9 mouse cellular contexts compared by ENCODE assay signal in genomic region chr12:33967514-33967913, GRCm38 (mm10). TPM values are rescaled to one million over a fixed set of nuclear protein-coding genes. Genes with fewer than 3 reads are reported as not detected.
DNase-seq lines count a peak whose midpoint lies in the region; ATAC-seq and TF ChIP-seq lines count a peak whose summit lies in the region.
"Had no signal": no experiment of that assay in that cellular context is flagged by ENCODE, and none has a peak within 500 bp of the region (broad histone marks: within the 10 kb centered on the region; RNA-seq: fewer than 3 reads in every experiment).

No protein-coding gene starts in this region.

- WGBS in lung, embryonic 15.5 days, result under 1% methylated on average over 21 of the region's 21 CpGs
- WGBS in intestine, postnatal 0 days, result 3% methylated on average over 21 of the region's 21 CpGs
- 3% methylated on average over 21 of the region's 21 CpGs for WGBS in stomach, embryonic 15.5 days

- H3K4me1 ChIP-seq in lung, embryonic 15.5 days, result peaks cover 15% of the 10 kb centered on the region
- no peaks in the 10 kb centered on the region for H3K4me1 ChIP-seq in intestine, postnatal 0 days (replicated peaks; ENCODE audit: control insufficient read depth, insufficient read depth, low read length)
- H3K4me1 ChIP-seq in stomach, embryonic 15.5 days, result peaks cover 20% of the 10 kb centered on the region

- H3K27me3 ChIP-seq in lung, embryonic 15.5 days, result peaks cover 94% of the 10 kb centered on the region
- H3K27me3 ChIP-seq in intestine, postnatal 0 days (replicated peaks; ENCODE audit: control insufficient read depth, insufficient read depth, low read length), result peaks cover 63% of the 10 kb centered on the region
- peaks cover 70% of the 10 kb centered on the region for H3K27me3 ChIP-seq in stomach, embryonic 15.5 days (replicated peaks)

- no peaks in the 10 kb centered on the region for H3K9me3 ChIP-seq in lung, embryonic 15.5 days
- no peaks in the 10 kb centered on the region for H3K9me3 ChIP-seq in intestine, postnatal 0 days (ENCODE audit: control insufficient read depth)
- H3K9me3 ChIP-seq in stomach, embryonic 15.5 days, result no peaks in the 10 kb centered on the region

- DNase-seq in adrenal gland, postnatal 10 days, result peak; percentile 10
- no peak for DNase-seq in adrenal gland, adult 18-20 months (ENCODE audit: low spot score in 2 of 2)
- no peak for DNase-seq in lung, postnatal 36 days
- no peak for DNase-seq in urinary bladder, adult 2 months (ENCODE audit: low spot score)
- no peak for DNase-seq in layer of hippocampus, postnatal 25 days (ENCODE audit: extremely low spot score in 1 of 2, low spot score in 1 of 2)

- peak; percentile 42; the same call in 1 of the 2 replicates for ATAC-seq in lung, embryonic 15.5 days (ENCODE audit: borderline replicate concordance, extremely low read depth, low FRiP score, low TSS enrichment)
- ATAC-seq in intestine, postnatal 0 days, result no peak
- ATAC-seq in stomach, embryonic 15.5 days (ENCODE audit: insufficient read depth, low FRiP score, low read depth), result peak; percentile 22; the same call in 1 of the 2 replicates

- peak overlapping the region; percentile 27 for H3K4me2 ChIP-seq in lung, embryonic 15.5 days
- peak overlapping the region; percentile 37 for H3K4me2 ChIP-seq in intestine, postnatal 0 days (replicated peaks; ENCODE audit: low read depth)
- peak overlapping the region; percentile 42 for H3K4me2 ChIP-seq in stomach, embryonic 15.5 days

- H3K27ac ChIP-seq in lung, embryonic 15.5 days, result no peak overlapping the region
- H3K27ac ChIP-seq in intestine, postnatal 0 days (ENCODE audit: low read depth, low read length), result no peak overlapping the region
- H3K27ac ChIP-seq in stomach, embryonic 15.5 days, result no peak overlapping the region

- no peak for TF ChIP-seq CTCF in intestine, postnatal 0 days (IDR thresholded peaks at IDR 0.05; ENCODE audit: low read depth)

- 0 out of 2 replicates have a peak overlapping the region, but pooled peaks have one; percentile 4 for H3K4me3 ChIP-seq in lung, embryonic 15.5 days
- 0 out of 2 replicates have a peak overlapping the region, but pooled peaks have one; percentile 11 for H3K4me3 ChIP-seq in intestine, postnatal 0 days (ENCODE audit: low read depth, low read length)
- peak overlapping the region; percentile 27 for H3K4me3 ChIP-seq in stomach, embryonic 15.5 days (replicated peaks)

- H3K36me3 ChIP-seq in lung, embryonic 15.5 days, result no peaks in the 10 kb centered on the region
- no peaks in the 10 kb centered on the region for H3K36me3 ChIP-seq in intestine, postnatal 0 days (ENCODE audit: control insufficient read depth, insufficient read depth)
- no peaks in the 10 kb centered on the region for H3K36me3 ChIP-seq in stomach, embryonic 15.5 days

- no peak overlapping the region for H3K9ac ChIP-seq in lung, embryonic 15.5 days
- no peak overlapping the region for H3K9ac ChIP-seq in intestine, postnatal 0 days (ENCODE audit: low read depth, low read length)
- H3K9ac ChIP-seq in stomach, embryonic 15.5 days, result no peak overlapping the region

RNA-seq across cellular contexts. Expression of gene Twist1, which starts 10.0 kb away (rescaled TPM):
- total RNA-seq in adrenal gland, postnatal 10 days (2021), result 10 to 100 TPM; 10.5 to 11.2 TPM
- total RNA-seq in adrenal gland, adult 18-20 months (2021), result 10 to 100 TPM in 1 of 2 experiments, 1 to 10 TPM in 1; 5.2 to 11.5 TPM
- 1.1 and 1.2 TPM in 2 replicates for polyA plus RNA-seq in lung, embryonic 15.5 days (2015; fragmentation: Nextera tagmentation; extraction: Ambion mirVana)
- polyA plus RNA-seq in intestine, postnatal 0 days (2015; fragmentation: Nextera tagmentation; extraction: Ambion mirVana), result 1.8 and 1.9 TPM in 2 replicates
- polyA plus RNA-seq in stomach, embryonic 15.5 days (2015; fragmentation: Nextera tagmentation; extraction: Ambion mirVana), result 4.2 and 5.3 TPM in 2 replicates
- polyA plus RNA-seq in urinary bladder, adult 2 months (2012; rRNA removed), result 9.7 and 10.0 TPM in 2 replicates
- 1 to 10 TPM; 2.0 to 2.3 TPM for total RNA-seq in layer of hippocampus, postnatal 25 days (2021)

RNA-seq across cellular contexts. Expression of gene Ferd3l, which starts 39.3 kb away (rescaled TPM):
- total RNA-seq in adrenal gland, postnatal 10 days (2021), result not detected
- total RNA-seq in adrenal gland, adult 18-20 months (2021), result not detected
- not detected in 2 replicates for polyA plus RNA-seq in lung, embryonic 15.5 days (2015; fragmentation: Nextera tagmentation; extraction: Ambion mirVana)
- not detected in 2 replicates for polyA plus RNA-seq in intestine, postnatal 0 days (2015; fragmentation: Nextera tagmentation; extraction: Ambion mirVana)
- not detected in 2 replicates for polyA plus RNA-seq in stomach, embryonic 15.5 days (2015; fragmentation: Nextera tagmentation; extraction: Ambion mirVana)
- not detected in 2 replicates for polyA plus RNA-seq in urinary bladder, adult 2 months (2012; rRNA removed)
- not detected for total RNA-seq in layer of hippocampus, postnatal 25 days (2021)
- total RNA-seq: heart, adult 18-20 months had no signal
